Mouse (Mus musculus): ENCODE data around the gene Wfdc8. TPM values are rescaled to one million over a fixed set of nuclear protein-coding genes. Genes with fewer than 3 reads are reported as not detected.
"Not testable (repeated sequence)": the region's sequence is repeated elsewhere in the genome, so short reads cannot be mapped to it uniquely, and the experiment has no call there.

Gene Wfdc8
- polyA plus RNA-seq (2015; fragmentation: Nextera tagmentation; extraction: Ambion mirVana): not detected in 2 replicates

DNA sequence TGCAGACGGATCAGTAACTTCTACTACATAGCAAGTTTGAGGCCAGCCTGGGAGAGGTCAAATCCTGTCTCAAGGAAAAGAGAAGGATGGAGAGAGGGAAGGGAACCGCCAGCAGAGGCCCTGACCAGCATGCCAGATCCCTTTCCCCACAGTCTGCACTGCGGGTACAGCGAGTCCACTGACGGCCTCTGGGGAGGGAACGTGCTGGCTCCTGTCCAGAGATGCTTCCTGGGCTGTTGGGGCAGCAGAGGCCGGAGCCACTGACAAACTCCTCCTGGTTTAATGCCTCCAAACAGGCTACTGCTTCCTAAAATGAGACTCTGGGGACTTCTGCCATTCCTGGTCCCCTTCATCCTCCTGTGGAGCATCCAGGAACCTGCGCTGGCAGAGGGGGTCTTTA, at the start of gene Wfdc8, which contains the start of gene Wfdc6b:
Gene Wfdc8, minus strand, starts transcription at position 156 of the 400 bp plus-strand sequence.
Gene Wfdc6b, plus strand, starts transcription at position 52 of the 400 bp plus-strand sequence.
- H3K27ac ChIP-seq (replicated peaks); H3K36me3 ChIP-seq; H3K9me3 ChIP-seq; H3K9ac ChIP-seq; H3K4me2 ChIP-seq; H3K27me3 ChIP-seq (replicated peaks); ATAC-seq (ENCODE audit: extremely low read depth, insufficient number of reproducible peaks, low FRiP score, low TSS enrichment); H3K4me1 ChIP-seq; H3K4me3 ChIP-seq: not testable (repeated sequence)
- 46% methylated on average over 8 of the region's 8 CpGs for WGBS

DNA sequence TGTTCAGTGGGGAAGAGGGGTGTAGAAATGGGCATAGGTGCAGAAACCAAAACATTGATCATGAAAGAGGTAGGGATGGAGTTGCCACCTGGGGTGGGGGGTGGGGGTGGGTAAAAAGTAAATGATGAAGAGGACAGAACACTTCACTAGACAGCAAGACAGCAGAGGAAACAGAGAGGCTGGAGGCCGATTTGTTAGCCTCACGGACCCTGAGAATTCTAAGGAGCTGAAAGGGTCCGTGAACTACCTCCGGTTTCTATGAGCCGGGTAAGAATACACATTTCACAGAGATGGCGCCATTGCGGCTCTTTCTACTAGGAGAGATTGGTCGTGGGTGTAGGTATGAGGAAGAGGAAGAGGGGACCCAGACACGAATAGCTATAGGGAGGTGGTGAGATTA, 43.1 kb upstream of the Wfdc8 start, which contains the start of gene Wfdc9:
Gene Wfdc9, minus strand, starts transcription at position 101 of the 400 bp plus-strand sequence.
- Histone ChIP-seq H3K4me3 (no peak within 1 kb of the TSS), H3K27me3 (replicated peaks) (peaks cover 11% of the 10 kb centered on the region), H3K4me1 (no peaks in the 10 kb centered on the region), H3K36me3 (no peaks in the 10 kb centered on the region), H3K9ac (no peak within 1 kb of the TSS), H3K4me2 (no peak within 1 kb of the TSS), H3K9me3 (no peaks in the 10 kb centered on the region), H3K27ac (replicated peaks) (no peak within 1 kb of the TSS)
- 76% methylated on average over 9 of the region's 9 CpGs for WGBS
- no peak for ATAC-seq (ENCODE audit: extremely low read depth, insufficient number of reproducible peaks, low FRiP score, low TSS enrichment)

DNA sequence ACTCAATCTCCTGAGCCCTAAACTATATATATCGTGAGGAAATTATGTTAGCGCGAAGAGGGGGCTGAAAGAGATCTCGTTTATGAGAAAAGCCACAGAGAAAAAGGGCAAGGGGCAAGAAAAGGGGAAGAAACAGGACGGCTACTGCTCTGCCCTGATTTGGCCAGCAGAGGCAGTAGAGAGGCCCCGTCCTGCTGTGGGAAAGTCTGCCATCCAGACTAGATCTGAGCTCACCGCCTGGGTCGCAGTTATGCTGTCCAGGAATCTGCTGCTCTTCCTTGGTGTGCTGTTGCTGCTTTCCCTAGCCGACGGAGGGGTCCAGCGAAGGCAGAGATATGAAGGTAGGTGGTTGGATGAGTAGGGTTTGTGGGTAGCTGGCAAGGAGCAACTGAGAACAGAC, 42.4 kb upstream of the Wfdc8 start, which contains the start of gene Wfdc10:
Gene Wfdc10, plus strand, starts transcription at position 189 of the 400 bp plus-strand sequence.
- Histone ChIP-seq H3K4me3 (no peak within 1 kb of the TSS), H3K27me3 (replicated peaks) (peaks cover 11% of the 10 kb centered on the region), H3K27ac (replicated peaks) (no peak within 1 kb of the TSS), H3K9ac (no peak within 1 kb of the TSS), H3K4me1 (no peaks in the 10 kb centered on the region), H3K9me3 (no peaks in the 10 kb centered on the region), H3K4me2 (no peak within 1 kb of the TSS), H3K36me3 (no peaks in the 10 kb centered on the region)
- 16% methylated on average over 11 of the region's 11 CpGs for WGBS
- ATAC-seq (ENCODE audit: extremely low read depth, insufficient number of reproducible peaks, low FRiP score, low TSS enrichment): no peak

DNA sequence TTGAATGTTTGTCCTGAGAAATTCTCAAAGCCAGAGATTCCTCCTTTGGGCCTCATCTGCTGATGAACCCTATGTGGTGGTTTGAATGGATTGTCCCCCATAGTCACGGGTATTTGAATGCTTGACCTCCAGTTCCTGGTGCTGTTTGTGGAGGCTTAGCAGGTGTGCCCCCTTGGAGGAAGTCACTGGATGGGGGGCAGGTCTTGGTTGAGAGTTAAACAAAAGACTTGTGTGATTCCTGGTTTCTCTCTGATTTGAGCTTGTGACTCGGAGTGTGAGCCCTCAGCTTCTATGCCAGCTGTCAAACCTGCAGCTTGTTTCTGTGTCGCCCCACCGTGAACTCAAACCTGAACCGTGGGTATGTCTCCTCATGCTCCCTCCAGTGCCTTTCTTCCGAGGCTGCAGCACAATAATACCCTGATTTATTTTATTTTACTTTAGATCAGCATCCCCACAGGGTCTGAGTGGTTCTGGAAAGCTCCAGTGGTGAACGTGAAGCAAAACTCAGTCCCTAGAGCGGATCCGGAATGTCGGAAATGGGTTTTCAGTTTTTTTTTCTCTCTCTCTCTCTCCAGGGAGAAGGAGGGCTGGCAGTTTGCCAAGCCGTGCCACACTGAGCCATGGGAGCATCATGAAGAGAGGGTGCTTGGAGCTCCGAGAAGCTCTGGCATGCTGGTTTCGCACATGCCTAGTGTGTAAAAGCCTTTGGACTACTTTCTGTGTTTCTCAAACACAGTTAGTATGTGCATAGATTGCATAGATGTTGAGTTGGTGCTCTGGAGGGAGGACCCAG, 28.7 kb upstream of the Wfdc8 start:
- Histone ChIP-seq H3K4me3 (no peak overlapping the region), H3K4me1 (no peaks in the 10 kb centered on the region), H3K27me3 (replicated peaks) (no peaks in the 10 kb centered on the region), H3K27ac (replicated peaks) (no peak overlapping the region), H3K4me2 (no peak overlapping the region), H3K9me3 (peaks cover 4% of the 10 kb centered on the region; the same call in 1 of the 2 replicates), H3K9ac (no peak overlapping the region), H3K36me3 (no peaks in the 10 kb centered on the region)
- 74% methylated on average over 13 of the region's 13 CpGs for WGBS
- no peak for ATAC-seq (ENCODE audit: extremely low read depth, insufficient number of reproducible peaks, low FRiP score, low TSS enrichment)

DNA sequence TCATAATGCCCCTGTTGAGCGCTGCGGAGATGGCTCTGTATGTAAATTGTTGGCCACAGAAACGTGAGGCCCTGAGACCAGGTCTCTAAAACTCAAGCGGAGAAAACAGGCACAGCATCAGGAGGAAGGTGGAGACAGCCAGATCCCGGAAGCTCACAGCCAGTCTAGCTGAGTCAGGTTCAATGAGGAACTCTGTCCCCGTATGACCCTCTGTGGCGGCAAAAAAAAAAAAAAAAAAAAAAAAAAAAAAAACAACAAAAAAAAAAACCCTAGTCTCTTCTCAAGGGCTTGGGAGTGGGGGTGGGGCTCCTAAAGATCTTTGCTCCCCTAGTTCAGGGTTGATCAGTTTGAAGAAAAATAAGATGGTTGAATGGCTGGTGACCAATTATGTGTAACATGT, 27.7 kb upstream of the Wfdc8 start:
- Histone ChIP-seq H3K4me2 (no peak overlapping the region), H3K4me3 (no peak overlapping the region), H3K36me3 (no peaks in the 10 kb centered on the region), H3K27ac (replicated peaks) (no peak overlapping the region), H3K9me3 (peaks cover 4% of the 10 kb centered on the region; the same call in 1 of the 2 replicates), H3K27me3 (replicated peaks) (no peaks in the 10 kb centered on the region), H3K4me1 (no peaks in the 10 kb centered on the region), H3K9ac (no peak overlapping the region)
- WGBS: 59% methylated on average over 7 of the region's 7 CpGs
- ATAC-seq (ENCODE audit: extremely low read depth, insufficient number of reproducible peaks, low FRiP score, low TSS enrichment): no peak

DNA sequence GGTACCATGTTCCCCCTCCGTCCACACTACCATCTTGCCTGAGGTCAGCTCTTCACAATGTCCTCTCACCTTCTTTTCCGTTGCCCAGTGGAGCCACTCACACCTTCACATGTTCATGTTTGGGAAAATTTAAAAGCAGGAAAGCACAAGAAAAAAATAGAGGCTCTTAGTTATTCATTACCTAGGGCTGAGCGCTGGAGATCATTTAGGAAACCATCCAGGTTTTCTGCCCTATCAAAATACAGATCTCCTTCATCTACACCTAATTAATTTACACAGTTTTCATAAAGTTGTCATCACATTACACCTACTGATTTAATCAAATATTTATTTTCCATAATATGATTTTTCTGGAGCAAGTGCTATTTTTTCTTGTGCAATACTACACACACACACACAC, 25.3 kb upstream of the Wfdc8 start, which contains the start of gene Wfdc16:
Gene Wfdc16, minus strand, starts transcription at position 101 of the 400 bp plus-strand sequence.
- ATAC-seq (ENCODE audit: extremely low read depth, insufficient number of reproducible peaks, low FRiP score, low TSS enrichment): no peak

DNA sequence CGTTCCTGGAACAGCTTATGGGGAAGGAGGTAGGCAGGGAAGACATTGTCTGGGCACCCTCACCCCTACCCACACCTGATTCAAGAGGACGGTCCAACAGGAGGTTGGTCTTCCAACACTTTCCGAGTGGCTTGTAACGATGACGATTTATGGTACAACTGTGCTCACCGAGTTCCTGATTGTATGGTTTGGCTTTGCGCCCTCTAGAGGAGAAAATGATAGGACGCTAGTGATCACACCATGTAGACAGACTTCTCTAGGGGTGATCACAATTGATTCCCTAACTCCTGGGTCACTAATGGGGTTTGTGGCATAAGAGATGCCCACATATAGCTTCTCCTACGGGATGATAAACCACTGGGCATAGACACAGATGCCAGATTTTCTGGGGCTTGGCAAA, 21.8 kb upstream of the Wfdc8 start:
- Histone ChIP-seq H3K4me1 (no peaks in the 10 kb centered on the region), H3K4me3 (no peak overlapping the region)
- WGBS: 73% methylated on average over 9 of the region's 9 CpGs

More for the DNA sequence above, 25.3 kb upstream of the Wfdc8 start, which contains the start of gene Wfdc16:
- Histone ChIP-seq H3K27ac (replicated peaks) (no peak within 1 kb of the TSS), H3K9ac (no peak within 1 kb of the TSS), H3K9me3 (peaks cover 4% of the 10 kb centered on the region; the same call in 1 of the 2 replicates), H3K4me3 (no peak within 1 kb of the TSS), H3K4me2 (no peak within 1 kb of the TSS), H3K27me3 (replicated peaks) (no peaks in the 10 kb centered on the region), H3K4me1 (no peaks in the 10 kb centered on the region), H3K36me3 (no peaks in the 10 kb centered on the region)
- 75% methylated on average over 3 of the region's 3 CpGs for WGBS

DNA sequence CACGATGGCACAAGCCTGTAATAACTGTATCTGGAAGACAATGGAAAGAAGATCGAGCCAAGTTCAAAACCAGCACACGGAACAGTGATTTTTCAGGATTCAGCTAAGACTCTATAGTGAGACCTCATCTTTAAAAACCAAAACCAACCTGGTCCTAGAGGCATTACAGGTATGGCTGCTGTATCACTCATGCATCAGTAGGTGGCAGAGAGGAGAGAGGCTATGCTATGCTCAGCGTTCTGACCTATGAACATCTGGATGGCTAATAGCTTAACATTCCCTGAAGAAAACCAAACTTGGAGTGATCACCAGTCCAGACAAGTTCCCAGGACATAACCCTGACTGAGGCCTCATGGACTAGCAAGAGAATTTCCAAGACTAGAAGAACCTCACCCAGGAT, 8.3 kb upstream of the Wfdc8 start:
- Histone ChIP-seq H3K4me1 (no peaks in the 10 kb centered on the region), H3K27me3 (replicated peaks) (no peaks in the 10 kb centered on the region), H3K9me3 (no peaks in the 10 kb centered on the region), H3K36me3 (no peaks in the 10 kb centered on the region), H3K9ac (no peak overlapping the region), H3K4me3 (no peak overlapping the region), H3K27ac (replicated peaks) (no peak overlapping the region), H3K4me2 (no peak overlapping the region)
- ATAC-seq (ENCODE audit: extremely low read depth, insufficient number of reproducible peaks, low FRiP score, low TSS enrichment): no peak
- 70% methylated on average over 4 of the region's 4 CpGs for WGBS

More for the DNA sequence above, 21.8 kb upstream of the Wfdc8 start:
- H3K9me3 ChIP-seq: peaks cover 4% of the 10 kb centered on the region; the same call in 1 of the 2 replicates
- ATAC-seq (ENCODE audit: extremely low read depth, insufficient number of reproducible peaks, low FRiP score, low TSS enrichment): no peak
- H3K9ac ChIP-seq: no peak overlapping the region
- no peaks in the 10 kb centered on the region for H3K36me3 ChIP-seq
- H3K27ac ChIP-seq (replicated peaks): no peak overlapping the region
- no peaks in the 10 kb centered on the region for H3K27me3 ChIP-seq (replicated peaks)
- H3K4me2 ChIP-seq: no peak overlapping the region

DNA sequence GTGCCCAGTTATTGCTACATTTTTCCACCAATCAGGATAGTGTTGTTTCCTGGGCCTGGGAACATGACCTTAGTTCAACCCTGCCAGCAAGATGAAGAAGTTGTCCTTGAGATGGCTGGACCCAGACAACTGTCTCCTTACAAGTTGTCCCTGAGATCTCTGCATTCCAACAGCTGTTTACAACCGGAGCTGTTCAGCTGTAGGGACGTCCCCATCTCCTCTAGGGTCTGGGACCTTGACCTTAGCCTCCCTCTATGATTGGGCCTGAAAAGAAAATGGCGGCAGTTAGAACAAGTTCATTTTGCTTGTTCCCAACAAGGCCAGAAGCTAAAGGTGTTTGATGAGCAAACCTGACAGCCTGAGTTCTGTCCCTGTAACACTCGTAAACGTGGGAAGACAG, 5.6 kb upstream of the Wfdc8 start:
- no peak overlapping the region for H3K4me2 ChIP-seq
- no peaks in the 10 kb centered on the region for H3K36me3 ChIP-seq
- no peaks in the 10 kb centered on the region for H3K4me1 ChIP-seq
- 68% methylated on average over 5 of the region's 5 CpGs for WGBS
- no peaks in the 10 kb centered on the region for H3K9me3 ChIP-seq
- no peak for ATAC-seq (ENCODE audit: extremely low read depth, insufficient number of reproducible peaks, low FRiP score, low TSS enrichment)
- no peaks in the 10 kb centered on the region; the same call in 1 of the 2 replicates for H3K27me3 ChIP-seq (replicated peaks)
- no peak overlapping the region for H3K9ac ChIP-seq
- H3K4me3 ChIP-seq: no peak overlapping the region
- H3K27ac ChIP-seq (replicated peaks): no peak overlapping the region

DNA sequence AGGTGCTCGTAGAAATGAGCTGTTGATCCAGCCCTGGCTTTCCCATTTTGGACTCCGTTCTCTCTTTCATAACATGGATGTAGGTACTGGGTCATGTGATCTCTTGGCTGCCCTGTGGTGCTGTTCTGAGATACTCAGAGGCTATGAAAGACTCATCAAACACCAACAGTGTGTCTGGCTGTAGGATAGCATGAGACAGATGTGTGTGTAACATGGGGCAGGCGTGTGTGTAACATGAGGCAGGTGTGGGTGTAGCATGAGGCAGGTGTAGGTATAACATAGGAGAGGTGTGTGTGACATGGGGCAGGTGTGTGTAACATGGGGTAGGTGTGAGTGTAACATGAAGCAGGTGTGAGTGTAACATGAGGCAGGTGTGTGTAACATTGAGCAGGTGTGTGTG, 2.0 kb upstream of the Wfdc8 start:
- H3K4me3 ChIP-seq: no peak overlapping the region
- H3K9ac ChIP-seq: no peak overlapping the region
- H3K27me3 ChIP-seq (replicated peaks): peaks cover 3% of the 10 kb centered on the region; the same call in 1 of the 2 replicates
- H3K4me2 ChIP-seq: no peak overlapping the region
- ATAC-seq (ENCODE audit: extremely low read depth, insufficient number of reproducible peaks, low FRiP score, low TSS enrichment): no peak
- no peaks in the 10 kb centered on the region for H3K9me3 ChIP-seq
- H3K4me1 ChIP-seq: no peaks in the 10 kb centered on the region
- WGBS: 76% methylated on average over 3 of the region's 3 CpGs
- H3K27ac ChIP-seq (replicated peaks): no peak overlapping the region
- no peaks in the 10 kb centered on the region for H3K36me3 ChIP-seq

DNA sequence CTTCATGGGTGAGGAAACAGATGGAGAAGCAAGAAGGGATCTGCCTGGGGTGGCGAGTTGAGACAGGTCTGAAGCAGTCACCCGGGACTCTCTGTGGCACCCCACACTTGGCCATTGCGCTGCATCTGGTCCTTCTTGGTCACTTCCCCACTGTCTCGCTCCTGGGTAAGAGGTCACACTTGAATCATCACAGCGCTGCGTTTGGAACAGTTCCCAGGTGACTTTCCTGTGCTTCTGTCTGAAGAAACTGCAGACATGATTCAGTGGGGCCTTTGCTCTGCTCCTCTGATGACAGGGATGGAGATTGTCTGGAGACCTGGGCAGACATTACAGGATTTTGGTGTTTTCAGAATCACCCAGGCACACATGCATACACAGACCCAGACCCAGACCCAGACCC, 4.6 kb downstream of the Wfdc8 start:
- WGBS: 63% methylated on average over 6 of the region's 6 CpGs

More for the DNA sequence above, 4.6 kb downstream of the Wfdc8 start:
- no peak overlapping the region for H3K9ac ChIP-seq
- no peak overlapping the region for H3K27ac ChIP-seq (replicated peaks)
- ATAC-seq (ENCODE audit: extremely low read depth, insufficient number of reproducible peaks, low FRiP score, low TSS enrichment): no peak
- H3K4me2 ChIP-seq: no peak overlapping the region
- peaks cover 19% of the 10 kb centered on the region for H3K27me3 ChIP-seq (replicated peaks)
- H3K4me1 ChIP-seq: no peaks in the 10 kb centered on the region
- no peak overlapping the region for H3K4me3 ChIP-seq
- no peaks in the 10 kb centered on the region for H3K36me3 ChIP-seq
- 0 out of 2 replicates have a peak, but pooled peaks cover under 1% of the 10 kb centered on the region for H3K9me3 ChIP-seq
